Comparison of ENCODE assay signal across 8 mouse cellular contexts in the genomic region with DNA sequence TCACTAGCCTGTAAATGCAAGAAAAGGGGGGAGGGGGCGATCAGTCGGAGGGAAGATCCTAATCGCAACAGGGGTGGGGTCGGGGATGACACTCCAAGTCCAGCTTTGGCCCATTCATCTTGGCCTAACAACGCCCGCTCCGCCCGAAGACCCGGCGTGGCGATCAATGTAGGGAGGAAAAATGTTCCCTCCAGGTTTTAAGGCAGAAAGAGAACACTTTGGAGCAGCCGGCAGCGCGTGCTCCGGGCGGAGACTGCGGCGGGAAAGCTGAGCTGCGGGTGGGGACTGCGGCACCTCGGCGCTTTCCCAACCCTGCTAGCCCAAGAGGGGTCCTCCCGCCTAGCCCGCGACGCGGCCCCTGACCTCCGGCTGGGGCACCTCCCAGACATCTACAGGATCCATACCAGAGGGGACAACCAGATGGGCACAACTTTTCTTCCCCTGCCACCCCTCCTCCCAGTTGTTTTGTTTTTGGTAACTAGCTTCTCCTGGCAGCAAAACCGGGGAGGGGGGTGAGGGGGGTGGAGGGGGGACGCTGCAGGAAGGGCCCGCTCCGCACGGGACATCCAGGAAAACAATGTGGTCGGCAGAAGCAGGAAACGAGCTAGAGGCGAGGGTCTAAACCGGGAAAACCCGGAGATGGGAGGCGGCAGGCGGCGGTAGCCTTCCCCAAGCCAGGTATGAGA. TPM values are rescaled to one million over a fixed set of nuclear protein-coding genes. Genes with fewer than 3 reads are reported as not detected.
A peak's percentile ranks its signal among the peaks of the same experiment; 100 is the strongest.
DNase-seq lines count a peak whose midpoint lies in the region; ATAC-seq lines count a peak whose summit lies in the region.

No protein-coding gene starts in this region.

- H3K4me1 ChIP-seq in hindbrain, embryonic 15.5 days (replicated peaks): peaks cover 56% of the 10 kb centered on the region
- peaks cover 56% of the 10 kb centered on the region for H3K4me1 ChIP-seq in midbrain, embryonic 12.5 days
- H3K4me1 ChIP-seq in stomach, embryonic 15.5 days: peaks cover 25% of the 10 kb centered on the region

- WGBS in hindbrain, embryonic 15.5 days: under 1% methylated on average over 41 of the region's 41 CpGs
- 1% methylated on average over 40 of the region's 41 CpGs for WGBS in midbrain, embryonic 12.5 days
- WGBS in stomach, embryonic 15.5 days: under 1% methylated on average over 41 of the region's 41 CpGs

- H3K9me3 ChIP-seq in hindbrain, embryonic 15.5 days: no peaks in the 10 kb centered on the region
- H3K9me3 ChIP-seq in midbrain, embryonic 12.5 days: no peaks in the 10 kb centered on the region
- H3K9me3 ChIP-seq in stomach, embryonic 15.5 days: no peaks in the 10 kb centered on the region

- peak overlapping the region; percentile 93 for H3K4me3 ChIP-seq in hindbrain, embryonic 15.5 days
- peak overlapping the region; percentile 64 for H3K4me3 ChIP-seq in midbrain, embryonic 12.5 days
- peak overlapping the region; percentile 82 for H3K4me3 ChIP-seq in stomach, embryonic 15.5 days (replicated peaks)

- DNase-seq in cerebellum, adult 11 months: peak; percentile 49
- peak; percentile 43 to 68 for DNase-seq in cerebellum, adult 18-20 months
- DNase-seq in forelimb bud, embryonic 11.5 days (ENCODE audit: low read depth, low spot score): peak; percentile 28
- peak; percentile 47 to 57 for DNase-seq in left cerebral cortex, postnatal 25 days (ENCODE audit: low spot score in 2 of 2)

- peak overlapping the region; percentile 87 for H3K4me2 ChIP-seq in hindbrain, embryonic 15.5 days
- peak overlapping the region; percentile 77 for H3K4me2 ChIP-seq in midbrain, embryonic 12.5 days (replicated peaks)
- H3K4me2 ChIP-seq in stomach, embryonic 15.5 days: peak overlapping the region; percentile 94

- peak overlapping the region; percentile 93 for H3K9ac ChIP-seq in hindbrain, embryonic 15.5 days
- H3K9ac ChIP-seq in midbrain, embryonic 12.5 days (replicated peaks): peak overlapping the region; percentile 92
- peak overlapping the region; percentile 77 for H3K9ac ChIP-seq in stomach, embryonic 15.5 days

- H3K36me3 ChIP-seq in hindbrain, embryonic 15.5 days: no peaks in the 10 kb centered on the region
- H3K36me3 ChIP-seq in midbrain, embryonic 12.5 days: no peaks in the 10 kb centered on the region
- no peaks in the 10 kb centered on the region for H3K36me3 ChIP-seq in stomach, embryonic 15.5 days

- intact Hi-C loops in left cerebral cortex, postnatal 25 days (cut with DNase I): loop anchor here (5.0 kb wide), 3 partner anchors 93 to 233 kb away; no protein-coding TSS in a partner anchor

- H3K27ac ChIP-seq in hindbrain, embryonic 15.5 days (replicated peaks): peak overlapping the region; percentile 89
- peak overlapping the region; percentile 91 for H3K27ac ChIP-seq in midbrain, embryonic 12.5 days (replicated peaks)
- H3K27ac ChIP-seq in stomach, embryonic 15.5 days: peak overlapping the region; percentile 97

- no peak for ATAC-seq in cerebellum, adult (ENCODE audit: insufficient number of reproducible peaks, low FRiP score, low TSS enrichment)
- no peak for ATAC-seq in hindbrain, embryonic 15.5 days (ENCODE audit: low FRiP score, low read depth)
- ATAC-seq in midbrain, embryonic 12.5 days (ENCODE audit: low FRiP score, low read depth): no peak
- no peak for ATAC-seq in stomach, embryonic 15.5 days (ENCODE audit: insufficient read depth, low FRiP score, low read depth)

- H3K27me3 ChIP-seq in hindbrain, embryonic 15.5 days: no peaks in the 10 kb centered on the region
- no peaks in the 10 kb centered on the region for H3K27me3 ChIP-seq in midbrain, embryonic 12.5 days
- no peaks in the 10 kb centered on the region for H3K27me3 ChIP-seq in stomach, embryonic 15.5 days (replicated peaks)

RNA-seq across cellular contexts. Expression of a gene that starts 1.4 kb away (rescaled TPM):
- 22.6 and 28.3 TPM in 2 replicates for polyA plus RNA-seq in hindbrain, embryonic 15.5 days (2015; fragmentation: Nextera tagmentation; extraction: Ambion mirVana)
- 10 to 100 TPM; 82.7 to 83.7 TPM for total RNA-seq in left cerebral cortex, postnatal 25 days (2021)
- 18.9 and 19.9 TPM in 2 replicates for polyA plus RNA-seq in midbrain, embryonic 12.5 days (2016; fragmentation: Nextera tagmentation; extraction: Ambion mirVana)
- polyA plus RNA-seq in stomach, embryonic 15.5 days (2015; fragmentation: Nextera tagmentation; extraction: Ambion mirVana): 9.5 and 13.0 TPM in 2 replicates

RNA-seq across cellular contexts. Expression of a gene that starts 2.0 kb away (rescaled TPM):
- 1.1 and 1.7 TPM in 2 replicates for polyA plus RNA-seq in hindbrain, embryonic 15.5 days (2015; fragmentation: Nextera tagmentation; extraction: Ambion mirVana)
- 1 to 10 TPM; 1.1 to 1.2 TPM for total RNA-seq in left cerebral cortex, postnatal 25 days (2021)
- 4.1 TPM in 2 replicates for polyA plus RNA-seq in midbrain, embryonic 12.5 days (2016; fragmentation: Nextera tagmentation; extraction: Ambion mirVana)
- polyA plus RNA-seq in stomach, embryonic 15.5 days (2015; fragmentation: Nextera tagmentation; extraction: Ambion mirVana): 3.0 and 3.1 TPM in 2 replicates
